Mouse (Mus musculus): ENCODE data around the gene Zbtb2. TPM values are rescaled to one million over a fixed set of nuclear protein-coding genes. Genes with fewer than 3 reads are reported as not detected.

Gene Zbtb2
- polyA plus RNA-seq, 1 experiment from 2014 or later = 3.9 TPM

GRCm38 (mm10) chr10:4354371-4355260 is 33.3 kb downstream of the Zbtb2 start:
- WGBS (ENCODE audit: insufficient replicate concordance) = 78% methylated on average over 38 of the region's 38 CpGs
- H3K4me2 ChIP-seq (ENCODE audit: low read depth, low read length) = no peak overlapping the region
- no peak for ATAC-seq (ENCODE audit: low read depth)
- H3K27ac ChIP-seq (ENCODE audit: low read length) = no peak overlapping the region
- no peak overlapping the region for H3K4me3 ChIP-seq (ENCODE audit: low read depth, low read length)
- H3K36me3 ChIP-seq (ENCODE audit: control insufficient read depth, insufficient read depth) = no peaks in the 10 kb centered on the region
- no peaks in the 10 kb centered on the region for H3K9me3 ChIP-seq (replicated peaks; ENCODE audit: control insufficient read depth, low read length)
- no peaks in the 10 kb centered on the region for H3K27me3 ChIP-seq (ENCODE audit: control insufficient read depth, insufficient read depth, low read depth, low read length)
- no peaks in the 10 kb centered on the region for H3K4me1 ChIP-seq (ENCODE audit: control insufficient read depth, low read depth, low read length)
- no peak overlapping the region for H3K9ac ChIP-seq (ENCODE audit: low read depth, low read length)

GRCm38 (mm10) chr10:4347591-4347990 is 40.3 kb downstream of the Zbtb2 start:
- no peak for ATAC-seq (ENCODE audit: low read depth)
- WGBS (ENCODE audit: insufficient replicate concordance) = 79% methylated on average over 14 of the region's 14 CpGs
- Histone ChIP-seq H3K9me3 (replicated peaks; ENCODE audit: control insufficient read depth, low read length) (no peaks in the 10 kb centered on the region), H3K27me3 (ENCODE audit: control insufficient read depth, insufficient read depth, low read depth, low read length) (no peaks in the 10 kb centered on the region), H3K9ac (ENCODE audit: low read depth, low read length) (no peak overlapping the region), H3K4me3 (ENCODE audit: low read depth, low read length) (no peak overlapping the region), H3K27ac (ENCODE audit: low read length) (no peak overlapping the region), H3K4me2 (ENCODE audit: low read depth, low read length) (no peak overlapping the region), H3K4me1 (ENCODE audit: control insufficient read depth, low read depth, low read length) (peaks cover 2% of the 10 kb centered on the region; the same call in 1 of the 2 replicates), H3K36me3 (ENCODE audit: control insufficient read depth, insufficient read depth) (no peaks in the 10 kb centered on the region)

GRCm38 (mm10) chr10:4347136-4347492 is 40.8 kb downstream of the Zbtb2 start:
- Histone ChIP-seq H3K27me3 (ENCODE audit: control insufficient read depth, insufficient read depth, low read depth, low read length) (no peaks in the 10 kb centered on the region), H3K4me2 (ENCODE audit: low read depth, low read length) (peak overlapping the region; percentile 62; the same call in 1 of the 2 replicates), H3K9ac (ENCODE audit: low read depth, low read length) (no peak overlapping the region), H3K36me3 (ENCODE audit: control insufficient read depth, insufficient read depth) (no peaks in the 10 kb centered on the region), H3K4me1 (ENCODE audit: control insufficient read depth, low read depth, low read length) (peaks cover 2% of the 10 kb centered on the region; the same call in 1 of the 2 replicates), H3K27ac (ENCODE audit: low read length) (no peak overlapping the region), H3K4me3 (ENCODE audit: low read depth, low read length) (no peak overlapping the region), H3K9me3 (replicated peaks; ENCODE audit: control insufficient read depth, low read length) (no peaks in the 10 kb centered on the region)
- ATAC-seq (ENCODE audit: low read depth) = 0 out of 2 replicates have a peak, but pooled peaks have one; percentile 16
- WGBS (ENCODE audit: insufficient replicate concordance) = 45% methylated on average over 4 of the region's 4 CpGs

- Histone ChIP-seq H3K4me1 (ENCODE audit: control insufficient read depth, low read depth, low read length) (peaks cover 2% of the 10 kb centered on the region; the same call in 1 of the 2 replicates), H3K27ac (ENCODE audit: low read length) (no peak overlapping the region), H3K27me3 (ENCODE audit: control insufficient read depth, insufficient read depth, low read depth, low read length) (no peaks in the 10 kb centered on the region), H3K9ac (ENCODE audit: low read depth, low read length) (peak overlapping the region; percentile 44), H3K36me3 (ENCODE audit: control insufficient read depth, insufficient read depth) (no peaks in the 10 kb centered on the region), H3K4me3 (ENCODE audit: low read depth, low read length) (peak overlapping the region; percentile 37; the same call in 1 of the 2 replicates), H3K9me3 (replicated peaks; ENCODE audit: control insufficient read depth, low read length) (no peaks in the 10 kb centered on the region), H3K4me2 (ENCODE audit: low read depth, low read length) (peak overlapping the region; percentile 62)
- ATAC-seq (ENCODE audit: low read depth) = peak; percentile 81
- WGBS (ENCODE audit: insufficient replicate concordance) = 7% methylated on average over 28 of the region's 28 CpGs
Observed at GRCm38 (mm10) chr10:4346489-4347135, 41.3 kb downstream of the Zbtb2 start.

GRCm38 (mm10) chr10:4341430-4341829 is 46.5 kb downstream of the Zbtb2 start:
- Histone ChIP-seq H3K4me1 (ENCODE audit: control insufficient read depth, low read depth, low read length) (no peaks in the 10 kb centered on the region), H3K4me3 (ENCODE audit: low read depth, low read length) (no peak overlapping the region), H3K9me3 (replicated peaks; ENCODE audit: control insufficient read depth, low read length) (no peaks in the 10 kb centered on the region), H3K36me3 (ENCODE audit: control insufficient read depth, insufficient read depth) (no peaks in the 10 kb centered on the region), H3K9ac (ENCODE audit: low read depth, low read length) (no peak overlapping the region), H3K27ac (ENCODE audit: low read length) (no peak overlapping the region), H3K4me2 (ENCODE audit: low read depth, low read length) (no peak overlapping the region), H3K27me3 (ENCODE audit: control insufficient read depth, insufficient read depth, low read depth, low read length) (no peaks in the 10 kb centered on the region)
- no peak for ATAC-seq (ENCODE audit: low read depth)
- 21% methylated on average over 2 of the region's 2 CpGs for WGBS (ENCODE audit: insufficient replicate concordance)

- 43% methylated on average over 15 of the region's 15 CpGs for WGBS (ENCODE audit: insufficient replicate concordance)
- Histone ChIP-seq H3K4me2 (ENCODE audit: low read depth, low read length) (no peak overlapping the region), H3K4me1 (ENCODE audit: control insufficient read depth, low read depth, low read length) (peaks cover 8% of the 10 kb centered on the region), H3K4me3 (ENCODE audit: low read depth, low read length) (no peak overlapping the region), H3K27me3 (ENCODE audit: control insufficient read depth, insufficient read depth, low read depth, low read length) (no peaks in the 10 kb centered on the region), H3K36me3 (ENCODE audit: control insufficient read depth, insufficient read depth) (no peaks in the 10 kb centered on the region), H3K27ac (ENCODE audit: low read length) (no peak overlapping the region), H3K9ac (ENCODE audit: low read depth, low read length) (no peak overlapping the region), H3K9me3 (replicated peaks; ENCODE audit: control insufficient read depth, low read length) (no peaks in the 10 kb centered on the region)
- no peak for ATAC-seq (ENCODE audit: low read depth)
Observed at GRCm38 (mm10) chr10:4338863-4339461, 48.9 kb downstream of the Zbtb2 start.

GRCm38 (mm10) chr10:4334039-4334683 is 53.7 kb downstream of the Zbtb2 start:
- Histone ChIP-seq H3K27me3 (ENCODE audit: control insufficient read depth, insufficient read depth, low read depth, low read length) (no peaks in the 10 kb centered on the region), H3K9ac (ENCODE audit: low read depth, low read length) (peak overlapping the region; percentile 30; the same call in 1 of the 2 replicates), H3K36me3 (ENCODE audit: control insufficient read depth, insufficient read depth) (no peaks in the 10 kb centered on the region), H3K27ac (ENCODE audit: low read length) (no peak overlapping the region), H3K9me3 (replicated peaks; ENCODE audit: control insufficient read depth, low read length) (no peaks in the 10 kb centered on the region), H3K4me3 (ENCODE audit: low read depth, low read length) (peak overlapping the region; percentile 56), H3K4me1 (ENCODE audit: control insufficient read depth, low read depth, low read length) (peaks cover 9% of the 10 kb centered on the region), H3K4me2 (ENCODE audit: low read depth, low read length) (peak overlapping the region; percentile 67)
- 2% methylated on average over 27 of the region's 27 CpGs for WGBS (ENCODE audit: insufficient replicate concordance)
- ATAC-seq (ENCODE audit: low read depth) = peak; percentile 94

GRCm38 (mm10) chr10:4333319-4333718 is 54.6 kb downstream of the Zbtb2 start:
- Histone ChIP-seq H3K9ac (ENCODE audit: low read depth, low read length) (no peak overlapping the region), H3K27ac (ENCODE audit: low read length) (no peak overlapping the region)

More at GRCm38 (mm10) chr10:4333319-4333718, 54.6 kb downstream of the Zbtb2 start:
- no peaks in the 10 kb centered on the region for H3K27me3 ChIP-seq (ENCODE audit: control insufficient read depth, insufficient read depth, low read depth, low read length)
- H3K36me3 ChIP-seq (ENCODE audit: control insufficient read depth, insufficient read depth) = no peaks in the 10 kb centered on the region
- ATAC-seq (ENCODE audit: low read depth) = no peak
- no peaks in the 10 kb centered on the region for H3K9me3 ChIP-seq (replicated peaks; ENCODE audit: control insufficient read depth, low read length)
- peak overlapping the region; percentile 67 for H3K4me2 ChIP-seq (ENCODE audit: low read depth, low read length)
- H3K4me3 ChIP-seq (ENCODE audit: low read depth, low read length) = no peak overlapping the region
- H3K4me1 ChIP-seq (ENCODE audit: control insufficient read depth, low read depth, low read length) = peaks cover 9% of the 10 kb centered on the region
- WGBS (ENCODE audit: insufficient replicate concordance) = 9% methylated on average over 8 of the region's 8 CpGs
